Mouse (Mus musculus) embryonic facial prominence, embryonic 15.5 days (tissue): Measurements from ENCODE around the gene Cad. TPM values are rescaled to one million over a fixed set of nuclear protein-coding genes. Genes with fewer than 3 reads are reported as not detected.

Experiments used
- ATAC-seq: fragments of 200-750 bp; cut with Nextera tagmentation; 2 replicates; pipeline ENCODE4 v1.8.0; 2017; ENCODE audit warnings: low read depth, moderate TSS enrichment; ENCODE audit not compliant: insufficient number of reproducible peaks, low FRiP score, low TSS enrichment
- H3K27ac ChIP-seq: fragments of 300-500 bp; sonication (generic); replicated peaks from 2 replicates; pipeline ENCODE4 v1.5.1; 2015; ENCODE audit warnings: mild to moderate bottlenecking, inconsistent platforms
- H3K27me3 ChIP-seq: fragments of 300-500 bp; sonication (generic); 2 replicates; pipeline ENCODE4 v1.6.1; 2015; ENCODE audit warnings: inconsistent platforms
- H3K36me3 ChIP-seq: fragments of 300-500 bp; sonication (generic); 2 replicates; pipeline ENCODE4 v1.6.1; 2015; ENCODE audit warnings: mild to moderate bottlenecking, inconsistent platforms
- H3K4me1 ChIP-seq: fragments of 300-500 bp; sonication (generic); 2 replicates; pipeline ENCODE4 v1.6.1; 2015; ENCODE audit warnings: inconsistent platforms
- H3K4me2 ChIP-seq: fragments of 300-500 bp; sonication (generic); replicated peaks from 2 replicates; pipeline ENCODE4 v1.6.1; 2015; ENCODE audit warnings: mild to moderate bottlenecking, inconsistent platforms
- H3K4me3 ChIP-seq: fragments of 300-500 bp; sonication (generic); replicated peaks from 2 replicates; pipeline ENCODE4 v1.5.1; 2015; ENCODE audit warnings: mild to moderate bottlenecking, inconsistent platforms
- H3K9ac ChIP-seq: fragments of 300-500 bp; sonication (generic); 2 replicates; pipeline ENCODE4 v1.6.1; 2015; ENCODE audit warnings: inconsistent platforms
- H3K9me3 ChIP-seq: fragments of 300-500 bp; sonication (generic); replicated peaks from 2 replicates; pipeline ENCODE4 v1.6.1; 2016; ENCODE audit warnings: inconsistent platforms
- WGBS: fragments of 180-500 bp; shearing (Covaris S2); methylation state at CpG from one replicate; pipeline ENCODE4 v1.1.7; 2015; 5-methylcytosine and 5-hydroxymethylcytosine counted together
- polyA plus RNA-seq: library from polyadenylated mRNA; unstranded; fragments of >200 nt; fragmentation: Nextera tagmentation; extraction: Ambion mirVana; gene quantifications from 2 replicates; pipeline ENCODE4 v1.2.1, GENCODE M21; 2015

The Cad gene
- polyA plus RNA-seq, 1 experiment from 2014 or later = 23.5 TPM

DNA sequence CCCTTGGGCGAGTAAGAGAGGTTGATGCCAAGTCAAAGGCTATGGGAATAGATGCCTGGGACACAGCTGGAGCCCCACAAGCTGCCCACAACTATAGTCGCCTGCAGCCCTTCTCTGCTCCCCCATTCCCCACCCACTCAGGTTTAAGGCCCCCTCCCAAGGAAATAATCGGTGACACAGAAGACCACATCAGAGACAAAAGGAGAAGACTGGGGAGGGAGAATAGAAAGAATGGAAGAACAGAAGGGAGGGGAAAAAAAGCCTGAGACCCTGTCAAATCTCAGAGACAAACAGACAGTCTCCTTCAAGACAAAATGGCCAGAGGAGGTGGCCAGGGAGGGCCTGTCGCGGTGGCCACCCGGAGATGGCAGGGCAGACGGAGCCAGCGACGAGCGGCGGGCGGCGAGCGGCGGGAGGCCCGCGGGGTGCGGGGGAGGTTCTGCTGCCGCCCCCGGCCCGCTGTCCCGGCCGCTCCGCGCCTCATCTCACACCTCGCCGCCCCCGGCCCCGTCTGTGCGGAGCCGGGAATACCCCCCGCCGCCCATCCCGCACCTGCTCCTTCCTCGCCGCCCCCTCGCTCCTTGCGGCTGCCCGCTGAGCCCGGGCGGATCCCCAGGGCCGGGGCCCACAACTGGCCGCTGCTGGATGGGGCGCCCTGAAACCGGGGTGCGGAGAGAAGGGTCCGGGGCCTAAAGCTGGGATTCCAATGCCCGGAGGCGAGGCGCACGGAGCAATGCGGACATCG, 37.8 kb downstream of the Cad start:
- H3K4me2 ChIP-seq = peak overlapping the region; percentile 79
- no peaks in the 10 kb centered on the region for H3K9me3 ChIP-seq
- no peak overlapping the region for H3K27ac ChIP-seq
- H3K4me1 ChIP-seq = peaks cover 34% of the 10 kb centered on the region
- peaks cover 96% of the 10 kb centered on the region for H3K27me3 ChIP-seq
- ATAC-seq = no peak
- H3K36me3 ChIP-seq = no peaks in the 10 kb centered on the region
- WGBS = 1% methylated on average over 48 of the region's 53 CpGs
- H3K4me3 ChIP-seq = peak overlapping the region; percentile 45
- H3K9ac ChIP-seq = 0 out of 2 replicates have a peak overlapping the region, but pooled peaks have one; percentile 4

DNA sequence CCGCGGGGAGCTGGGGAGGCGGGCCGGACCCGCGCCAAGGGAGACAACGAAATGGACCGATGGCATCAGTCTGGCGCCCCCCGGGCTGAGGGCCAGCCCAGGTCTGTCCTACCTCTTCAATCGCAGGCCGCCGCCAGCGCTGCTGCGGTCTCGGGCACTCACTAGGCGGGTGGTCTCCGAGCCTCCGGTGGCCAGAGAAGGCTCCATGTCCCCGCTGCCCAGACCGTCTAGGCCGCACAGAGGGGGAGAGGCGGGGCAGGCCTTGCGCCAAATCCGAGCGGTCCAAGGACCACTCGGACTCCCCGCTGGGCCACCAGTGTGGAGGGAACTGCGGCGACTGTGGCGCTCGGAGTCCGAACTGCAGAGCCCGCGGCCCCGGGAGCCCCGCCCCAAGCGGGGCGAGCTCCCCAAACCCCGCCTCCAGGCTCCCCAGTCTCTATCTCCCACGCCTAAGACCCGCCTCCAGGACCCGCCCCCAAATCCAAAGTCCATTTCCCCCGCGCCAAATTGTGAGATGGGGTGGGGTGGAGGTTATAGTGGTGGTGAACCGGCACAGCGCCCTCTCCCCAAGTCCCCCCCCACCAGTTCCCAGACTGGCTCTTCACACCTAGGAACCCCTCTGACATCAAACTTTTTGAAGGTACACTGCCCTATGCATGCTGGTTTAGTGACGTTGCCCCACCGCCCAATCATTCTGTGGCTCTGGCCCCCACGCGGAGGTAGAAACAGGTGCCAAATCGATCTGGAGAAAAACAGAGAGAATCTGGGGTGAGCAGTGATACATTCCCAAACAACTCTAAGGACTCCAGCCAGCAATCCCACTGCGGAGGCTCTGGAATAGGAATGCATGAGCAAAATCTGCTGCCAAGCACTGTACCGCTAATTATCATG, 38.8 kb downstream of the Cad start:
- Histone ChIP-seq H3K27ac (no peak overlapping the region), H3K9me3 (no peaks in the 10 kb centered on the region), H3K4me1 (peaks cover 34% of the 10 kb centered on the region), H3K4me3 (peak overlapping the region; percentile 45), H3K4me2 (peak overlapping the region; percentile 79), H3K27me3 (peaks cover 98% of the 10 kb centered on the region), H3K36me3 (no peaks in the 10 kb centered on the region), H3K9ac (no peak overlapping the region)
- 1% methylated on average over 53 of the region's 54 CpGs for WGBS
- peak; percentile 41; the same call in 1 of the 2 replicates for ATAC-seq

DNA sequence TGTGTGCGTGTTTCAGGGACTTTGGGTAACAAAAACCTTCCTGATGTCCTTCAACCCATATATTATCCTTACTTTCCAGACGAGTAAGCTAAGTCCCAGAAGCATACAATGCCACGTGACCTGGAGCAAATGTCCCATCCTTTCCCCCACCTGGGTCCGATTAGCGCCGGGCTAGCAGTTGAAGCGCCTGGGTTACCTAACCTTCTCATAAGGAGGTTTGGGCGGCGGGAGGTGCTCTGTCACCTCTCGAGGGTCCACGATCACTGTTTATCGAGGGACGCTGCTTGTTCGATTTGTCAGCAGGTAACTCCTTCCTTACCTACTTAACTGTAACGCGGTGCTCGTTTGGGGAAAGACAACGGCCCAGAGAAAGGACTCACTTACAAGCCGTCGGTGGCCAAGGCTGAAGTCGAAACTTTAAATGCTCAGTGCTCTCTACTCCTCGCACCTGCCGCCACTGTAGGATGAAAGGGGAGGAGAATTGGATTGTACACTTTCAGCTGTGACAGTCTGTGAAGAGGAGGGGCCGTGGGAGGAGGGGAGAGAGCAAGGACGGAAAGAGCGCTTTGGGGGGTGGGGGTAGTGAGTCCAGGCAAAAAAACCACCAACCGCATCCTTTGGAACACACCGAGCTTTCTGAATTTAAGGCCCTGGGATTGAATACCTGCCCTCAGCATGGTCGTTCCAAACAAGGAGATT, 39.7 kb downstream of the Cad start:
- Histone ChIP-seq H3K4me1 (peaks cover 34% of the 10 kb centered on the region), H3K9me3 (no peaks in the 10 kb centered on the region), H3K27ac (no peak overlapping the region), H3K4me3 (peak overlapping the region; percentile 45), H3K27me3 (peaks cover 98% of the 10 kb centered on the region), H3K36me3 (no peaks in the 10 kb centered on the region), H3K4me2 (peak overlapping the region; percentile 79), H3K9ac (no peak overlapping the region)
- 1% methylated on average over 29 of the region's 29 CpGs for WGBS
- no peak for ATAC-seq

DNA sequence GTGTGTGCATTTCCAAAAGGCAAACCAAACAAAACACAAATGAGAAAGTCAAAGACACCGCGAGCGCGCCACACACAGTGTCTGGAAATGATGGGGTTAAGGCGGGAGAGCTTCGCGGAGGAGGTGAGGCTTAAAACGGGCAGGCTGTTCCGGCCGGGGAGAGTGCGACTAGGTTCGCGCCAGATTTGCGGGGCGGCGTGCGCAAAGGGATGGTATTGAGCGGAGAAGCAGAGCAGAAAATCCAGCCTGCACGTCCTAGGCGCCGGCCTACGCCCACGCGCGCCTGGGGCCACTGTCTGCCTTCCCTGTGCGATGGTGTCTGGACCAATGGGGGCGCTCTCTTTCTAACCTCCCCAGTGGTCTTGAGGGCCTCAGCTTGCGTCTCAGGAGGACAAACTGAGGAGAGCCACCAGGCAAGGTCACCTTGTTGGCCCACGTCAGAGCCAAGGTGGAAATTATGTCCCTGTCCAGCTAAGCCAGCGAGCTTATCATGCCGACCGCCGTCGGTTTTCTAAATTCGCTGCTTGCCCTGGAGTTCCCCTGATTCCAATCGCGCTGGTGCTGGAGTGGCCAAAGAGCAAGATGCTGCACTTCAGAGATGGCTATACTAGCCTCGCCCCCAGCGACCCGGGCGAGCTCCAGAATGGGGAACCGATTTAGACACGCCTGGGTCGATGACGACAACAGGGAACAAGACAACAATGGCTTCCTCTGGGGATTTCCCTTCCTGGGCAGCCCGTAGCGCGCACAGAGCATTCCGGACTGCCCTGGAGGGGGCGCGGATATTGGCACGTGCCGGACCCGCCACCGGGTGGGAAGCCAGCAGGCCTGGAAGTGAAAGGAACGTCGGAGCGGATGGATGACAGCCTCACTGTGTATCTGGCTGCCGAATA, 40.5 kb downstream of the Cad start:
- H3K4me1 ChIP-seq = peaks cover 34% of the 10 kb centered on the region
- under 1% methylated on average over 59 of the region's 59 CpGs for WGBS
- H3K4me2 ChIP-seq = peak overlapping the region; percentile 79
- H3K9me3 ChIP-seq = no peaks in the 10 kb centered on the region
- H3K36me3 ChIP-seq = no peaks in the 10 kb centered on the region
- no peak overlapping the region for H3K27ac ChIP-seq
- peak overlapping the region; percentile 45 for H3K4me3 ChIP-seq
- no peak for ATAC-seq
- H3K9ac ChIP-seq = no peak overlapping the region
- H3K27me3 ChIP-seq = peaks cover 90% of the 10 kb centered on the region

DNA sequence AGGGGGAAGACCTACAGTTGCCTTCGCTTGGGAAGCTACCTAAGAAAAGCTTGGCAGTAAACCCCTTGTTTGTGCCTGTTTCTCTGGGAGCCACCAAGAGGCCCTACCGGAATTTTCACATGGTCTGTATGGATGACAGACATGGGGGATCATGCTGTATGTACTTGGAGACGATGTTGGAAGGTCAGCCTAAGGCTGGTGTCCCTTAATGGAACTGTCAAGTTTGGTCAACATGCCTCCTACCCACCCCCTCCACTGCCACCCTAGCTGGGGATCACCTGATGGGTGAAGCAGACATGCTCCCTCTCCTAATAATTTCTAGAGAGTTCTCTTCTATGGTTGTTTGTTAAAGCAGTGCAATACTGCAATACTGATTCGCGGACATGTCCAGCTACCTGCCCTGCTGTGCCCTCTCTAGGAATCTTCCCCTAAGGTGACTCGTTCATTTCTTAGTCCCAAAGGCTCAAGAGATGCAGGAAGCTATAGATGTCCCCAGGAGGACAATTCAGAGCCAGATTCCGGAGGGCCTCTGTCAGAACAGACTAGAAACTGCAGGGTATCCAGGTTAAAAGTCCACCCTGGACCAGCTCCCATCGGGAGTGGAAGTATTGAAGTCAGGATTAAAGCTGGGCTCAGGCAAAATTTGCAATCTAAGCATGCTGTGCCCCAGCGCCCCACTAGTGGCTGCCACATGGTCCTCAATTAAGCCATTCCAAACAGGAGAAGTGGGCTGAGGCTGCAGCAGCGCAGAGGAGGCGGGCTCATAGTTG, 41.3 kb downstream of the Cad start:
- 24% methylated on average over 11 of the region's 11 CpGs for WGBS
- no peak for ATAC-seq

DNA sequence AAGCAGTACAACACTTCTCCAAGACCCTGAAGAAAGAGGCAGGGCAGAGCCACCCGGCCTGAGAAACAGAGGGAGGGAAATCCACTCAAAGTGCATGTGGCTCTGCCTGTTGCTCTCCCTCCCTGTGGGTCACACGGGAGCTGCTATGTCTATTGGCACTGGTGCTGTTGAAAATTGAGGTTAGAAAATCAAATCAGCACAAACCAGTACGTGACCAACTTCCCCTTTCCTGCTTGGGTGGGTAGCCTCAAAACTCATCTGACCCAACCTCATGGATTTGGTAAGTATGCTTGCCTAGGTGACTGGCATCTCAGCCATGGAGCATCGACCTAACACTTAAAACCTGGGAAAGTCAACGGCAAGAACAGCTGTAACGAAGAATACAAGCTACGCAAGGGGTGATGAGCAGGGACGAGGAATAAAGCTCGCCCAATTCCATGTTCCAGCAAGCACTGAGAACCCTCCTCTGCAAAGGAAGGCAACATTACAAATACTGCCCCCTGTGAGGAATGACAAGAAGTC, 51.3 kb downstream of the Cad start, which contains the start of gene Dnajc5g:
Gene Dnajc5g (plus strand): TSS at position 472 of the 522 bp plus-strand sequence.
- H3K27me3 ChIP-seq = 0 out of 2 replicates have a peak, but pooled peaks cover 3% of the 10 kb centered on the region
- no peak within 1 kb of the TSS for H3K9ac ChIP-seq
- ATAC-seq = no peak
- H3K4me1 ChIP-seq = no peaks in the 10 kb centered on the region
- H3K27ac ChIP-seq = no peak within 1 kb of the TSS
- no peaks in the 10 kb centered on the region for H3K36me3 ChIP-seq
- no peaks in the 10 kb centered on the region for H3K9me3 ChIP-seq
- no peak within 1 kb of the TSS for H3K4me3 ChIP-seq
- H3K4me2 ChIP-seq = no peak within 1 kb of the TSS
- 77% methylated on average over 9 of the region's 9 CpGs for WGBS

More for the DNA sequence above, 41.3 kb downstream of the Cad start:
- H3K9ac ChIP-seq = no peak overlapping the region
- H3K27me3 ChIP-seq = peaks cover 82% of the 10 kb centered on the region
- peak overlapping the region; percentile 45 for H3K4me3 ChIP-seq
- H3K36me3 ChIP-seq = no peaks in the 10 kb centered on the region
- H3K4me2 ChIP-seq = peak overlapping the region; percentile 79
- H3K4me1 ChIP-seq = peaks cover 34% of the 10 kb centered on the region
- H3K9me3 ChIP-seq = no peaks in the 10 kb centered on the region
- H3K27ac ChIP-seq = no peak overlapping the region

DNA sequence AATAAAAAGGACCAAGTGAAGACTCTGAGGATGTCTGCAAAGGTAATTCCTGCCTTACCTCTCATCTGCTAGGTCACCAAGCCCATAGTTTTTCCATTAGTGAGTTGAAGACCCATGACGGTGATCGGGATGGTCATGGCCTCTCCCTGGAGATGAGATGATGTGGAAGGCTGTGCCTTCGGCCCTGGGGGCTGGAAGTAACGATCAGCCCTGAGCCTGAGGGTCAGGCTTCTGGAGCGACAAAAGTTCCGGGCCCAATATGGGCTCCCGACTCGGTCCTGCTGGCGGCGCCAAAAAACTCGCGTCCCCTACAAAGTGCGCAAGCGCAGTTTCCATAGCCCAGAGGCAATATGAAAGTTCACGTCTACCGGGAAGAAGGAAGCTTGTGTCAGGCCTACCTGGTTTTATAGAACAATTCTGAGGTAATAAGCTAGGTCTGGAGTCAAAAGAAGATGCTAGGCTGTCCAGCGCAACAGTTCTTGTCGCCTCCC, 53.5 kb downstream of the Cad start, which contains the start of gene Slc30a3:
Gene Slc30a3 (minus strand): TSS at position 238 of the 491 bp plus-strand sequence.
- 90% methylated on average over 18 of the region's 18 CpGs for WGBS
- no peak within 1 kb of the TSS for H3K4me3 ChIP-seq
- 0 out of 2 replicates have a peak, but pooled peaks cover 3% of the 10 kb centered on the region for H3K27me3 ChIP-seq
- no peak within 1 kb of the TSS for H3K9ac ChIP-seq
- no peaks in the 10 kb centered on the region for H3K36me3 ChIP-seq
- H3K27ac ChIP-seq = no peak within 1 kb of the TSS
- H3K9me3 ChIP-seq = no peaks in the 10 kb centered on the region
- no peak within 1 kb of the TSS for H3K4me2 ChIP-seq
- no peaks in the 10 kb centered on the region for H3K4me1 ChIP-seq
- no peak for ATAC-seq

DNA sequence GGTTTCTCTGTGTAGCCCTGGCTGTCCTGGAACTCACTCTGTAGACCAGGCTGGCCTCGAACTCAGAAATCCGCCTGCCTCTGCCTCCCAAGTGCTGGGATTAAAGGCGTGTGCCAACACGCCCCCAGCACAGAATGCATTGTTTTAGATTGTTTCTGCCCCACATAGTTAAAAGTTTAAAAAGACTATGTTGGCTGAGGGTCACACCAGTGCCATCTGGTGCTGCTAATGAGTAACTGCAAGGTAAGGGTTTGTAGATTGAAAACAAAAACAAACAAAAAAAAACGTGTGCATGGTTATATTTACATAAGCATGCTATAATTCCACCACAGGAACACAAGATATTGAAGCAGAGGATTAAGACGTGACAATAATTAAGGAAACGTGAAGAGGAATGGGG, 56.2 kb downstream of the Cad start:
- Histone ChIP-seq H3K9ac (no peak overlapping the region), H3K9me3 (no peaks in the 10 kb centered on the region), H3K36me3 (no peaks in the 10 kb centered on the region), H3K27me3 (no peaks in the 10 kb centered on the region), H3K4me1 (no peaks in the 10 kb centered on the region), H3K27ac (no peak overlapping the region), H3K4me2 (no peak overlapping the region), H3K4me3 (no peak overlapping the region)
- no peak for ATAC-seq
- WGBS = 35% methylated on average over 7 of the region's 7 CpGs

DNA sequence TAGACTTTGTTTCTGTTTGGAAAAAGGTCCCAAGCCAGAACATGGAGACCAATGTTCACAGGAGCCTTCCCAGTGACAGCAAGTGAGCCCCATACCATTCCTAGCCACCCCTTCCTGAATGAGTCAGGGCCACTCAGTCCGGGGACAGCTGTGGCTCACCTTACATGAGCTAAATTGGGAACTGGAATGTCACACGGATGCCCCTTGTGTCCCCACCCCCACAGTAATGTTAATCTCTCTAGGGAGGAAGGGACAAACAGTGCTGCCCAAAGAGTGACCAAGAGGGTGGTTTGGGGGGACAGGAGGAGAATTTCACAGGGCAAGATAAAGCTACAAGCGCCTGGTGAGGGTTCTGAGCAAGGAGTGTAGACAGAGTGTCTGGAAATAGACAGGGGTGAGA, 61.8 kb downstream of the Cad start, which contains the start of gene Trim54:
Gene Trim54 (plus strand): TSS at position 359 of the 400 bp plus-strand sequence.
- H3K27me3 ChIP-seq = 0 out of 2 replicates have a peak, but pooled peaks cover 3% of the 10 kb centered on the region
- no peak for ATAC-seq
- H3K4me3 ChIP-seq = no peak within 1 kb of the TSS
- no peak within 1 kb of the TSS for H3K27ac ChIP-seq
- no peaks in the 10 kb centered on the region for H3K4me1 ChIP-seq
- H3K36me3 ChIP-seq = no peaks in the 10 kb centered on the region
- H3K9ac ChIP-seq = no peak within 1 kb of the TSS
- H3K4me2 ChIP-seq = no peak within 1 kb of the TSS
- no peaks in the 10 kb centered on the region for H3K9me3 ChIP-seq
- 34% methylated on average over 3 of the region's 3 CpGs for WGBS
